Mouse (Mus musculus) CD4-positive, CD25-positive, alpha-beta regulatory T cell, adult 2 months (primary cell): Measurements from ENCODE around the gene Elk3.

Experiments used
- DNase-seq: peaks from one replicate; pipeline ENCODE4 v3.0.0-alpha.2; 2012; ENCODE audit warnings: low read depth, low spot score

Elk3 gene

GRCm38 (mm10) chr10:93270889-93271460 is 40.0 kb downstream of the Elk3 start:
- no peak for DNase-seq

- DNase-seq: no peak
Measured at GRCm38 (mm10) chr10:93269744-93270143, 41.2 kb downstream of the Elk3 start.

DNA sequence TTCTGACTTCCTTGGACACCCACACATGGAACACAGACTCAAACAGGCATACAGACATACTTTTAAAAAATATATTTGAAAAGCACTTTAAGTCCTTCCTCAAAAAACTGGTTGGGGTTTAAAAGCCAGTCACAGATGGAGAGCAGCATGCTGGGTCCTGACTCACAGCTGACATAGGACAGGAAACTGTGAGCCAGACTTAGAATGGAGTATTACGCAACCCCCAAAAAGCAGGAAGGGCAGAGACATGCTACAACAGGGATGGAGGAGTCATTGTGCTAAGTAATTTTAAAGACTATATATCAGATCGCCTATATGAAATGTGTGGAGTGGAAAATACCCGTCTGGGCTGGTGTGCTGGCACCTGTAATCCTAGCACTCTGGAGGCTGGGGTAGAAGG is 42.6 kb downstream of the Elk3 start:
- DNase-seq: no peak

DNA sequence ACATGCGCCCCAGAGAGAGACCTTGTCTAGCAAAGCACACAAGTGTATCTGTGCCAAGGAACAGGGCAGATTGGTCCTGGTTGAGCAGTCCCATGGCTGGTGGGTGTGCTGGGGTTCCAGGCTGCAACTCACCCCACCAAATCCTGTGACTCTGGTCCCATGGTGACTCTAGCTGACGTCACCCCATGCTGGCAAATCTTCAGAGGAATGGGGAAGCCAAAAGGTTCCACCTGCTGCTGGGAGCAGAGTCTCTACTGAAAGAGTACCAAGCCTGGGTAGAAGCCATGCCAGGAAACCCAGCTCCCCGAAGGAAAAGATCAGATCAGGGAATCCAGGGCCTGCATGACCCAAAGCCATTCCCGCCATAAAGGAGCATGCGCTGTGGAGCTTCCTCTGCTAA is 43.4 kb downstream of the Elk3 start:
- no peak for DNase-seq

DNA sequence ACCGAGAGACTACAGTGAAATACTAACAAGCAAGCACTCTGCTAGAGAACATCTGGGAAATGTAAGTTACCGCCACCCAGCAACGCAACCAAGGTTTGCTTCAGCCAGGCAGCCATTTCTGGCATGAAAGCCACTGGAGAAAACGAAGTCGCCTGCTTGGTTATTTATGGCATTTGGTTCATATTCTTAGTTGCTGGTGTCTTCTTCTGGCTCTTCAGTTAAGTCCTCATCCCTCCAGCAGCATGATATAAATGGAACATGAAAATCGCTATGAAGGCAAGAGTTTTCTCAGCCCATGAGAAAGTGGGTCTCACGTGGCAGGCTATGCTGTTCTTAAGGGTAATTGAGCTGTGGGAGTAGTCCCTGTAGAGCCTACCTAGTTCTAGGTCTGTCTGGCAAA is 44.4 kb downstream of the Elk3 start:
- DNase-seq: no peak

- DNase-seq: no peak
Measured at GRCm38 (mm10) chr10:93265833-93266232, 45.1 kb downstream of the Elk3 start.

DNA sequence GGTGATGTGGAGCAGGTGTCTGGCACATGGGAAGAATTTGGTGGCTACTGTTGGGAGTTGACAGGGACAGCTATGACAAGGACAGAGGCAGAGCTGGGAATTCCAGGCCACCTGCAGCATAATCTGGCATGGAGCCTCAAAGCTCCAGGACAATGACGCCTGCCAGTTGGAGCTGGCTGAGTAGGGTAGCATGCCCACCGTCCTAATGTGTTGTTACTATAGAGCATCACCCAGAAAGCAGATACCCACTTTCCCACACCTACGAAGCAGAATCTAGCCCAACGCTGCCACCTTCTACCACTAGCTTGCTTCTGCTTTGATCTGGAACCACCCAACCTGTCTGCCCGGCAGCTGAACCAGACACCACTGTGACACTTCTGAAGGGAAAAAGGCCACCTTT is 46.9 kb downstream of the Elk3 start:
- DNase-seq: no peak

- DNase-seq: no peak
Measured at GRCm38 (mm10) chr10:93263431-93263830, 47.5 kb downstream of the Elk3 start.

GRCm38 (mm10) chr10:93261981-93262499 is 48.9 kb downstream of the Elk3 start:
- DNase-seq: peak; percentile 51

- peak; percentile 52 for DNase-seq
Measured at GRCm38 (mm10) chr10:93261132-93261980, 49.6 kb downstream of the Elk3 start.

- no peak for DNase-seq
Measured at GRCm38 (mm10) chr10:93259826-93260225, 51.1 kb downstream of the Elk3 start.

DNA sequence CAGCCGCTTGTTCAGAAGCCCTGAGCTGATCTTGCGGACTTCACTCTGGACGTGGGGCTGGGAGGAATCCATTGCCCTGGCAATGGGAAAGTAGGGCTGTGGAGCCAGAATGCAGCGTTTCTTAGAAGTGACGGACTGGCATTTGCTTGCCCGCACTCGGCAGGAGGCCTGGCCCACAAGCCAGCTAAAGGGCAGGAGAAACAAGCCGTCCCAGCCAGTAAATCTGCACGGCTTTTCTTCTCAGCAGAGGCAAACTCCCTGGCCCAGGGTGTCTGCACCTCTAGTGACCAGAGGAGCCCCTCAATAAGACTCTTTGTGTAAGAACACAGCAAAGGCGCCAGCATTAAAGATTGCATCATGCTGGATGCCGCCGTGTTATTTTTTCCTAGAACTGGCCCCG is 55.6 kb downstream of the Elk3 start:
- DNase-seq: no peak

GRCm38 (mm10) chr10:93253156-93253555 is 57.8 kb downstream of the Elk3 start:
- DNase-seq: no peak

DNA sequence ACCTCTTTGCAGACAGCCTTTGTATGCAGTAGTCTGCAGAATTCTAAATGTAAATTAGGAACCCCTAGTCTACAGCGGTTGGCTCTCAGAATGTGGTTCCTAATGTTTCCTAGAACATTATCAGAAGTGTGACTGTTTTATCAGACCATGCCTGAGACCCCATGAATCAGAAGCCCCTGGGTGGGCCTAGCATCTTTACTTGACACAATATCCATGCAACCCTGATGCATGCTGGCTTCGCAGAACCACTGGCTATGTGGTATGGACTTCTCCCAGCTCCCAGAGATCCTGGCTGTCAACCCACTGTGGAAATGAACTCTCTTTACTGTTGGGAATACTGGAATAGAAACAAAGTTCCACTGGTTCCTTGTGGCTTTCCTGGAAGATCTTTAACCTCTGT is 58.3 kb downstream of the Elk3 start:
- DNase-seq: no peak

DNA sequence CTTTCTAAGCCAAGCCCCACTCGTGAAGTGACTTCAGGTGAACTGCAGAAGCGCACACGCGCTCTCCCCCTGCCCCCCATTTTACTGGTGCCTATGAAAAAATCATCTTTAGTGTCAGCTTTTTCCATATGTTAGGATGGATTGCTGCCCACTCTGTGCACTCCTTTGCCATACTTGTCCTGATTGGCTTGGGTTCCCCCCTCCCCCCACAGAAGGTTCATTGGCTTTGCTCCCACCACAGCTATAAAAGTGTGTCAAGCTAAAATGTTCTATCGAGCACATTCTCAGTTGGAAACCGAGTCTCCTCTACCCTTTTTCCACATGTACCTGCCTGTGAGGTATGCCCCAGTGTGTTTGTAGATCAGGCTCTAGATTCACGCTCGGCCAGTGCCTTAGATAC is 59.5 kb downstream of the Elk3 start:
- DNase-seq: no peak

GRCm38 (mm10) chr10:93250436-93251317 is 60.3 kb downstream of the Elk3 start:
- no peak for DNase-seq

- no peak for DNase-seq
Measured at GRCm38 (mm10) chr10:93249901-93250300, 61.0 kb downstream of the Elk3 start.

- DNase-seq: no peak
Measured at GRCm38 (mm10) chr10:93248416-93248815, 62.5 kb downstream of the Elk3 start.

- no peak for DNase-seq
Measured at GRCm38 (mm10) chr10:93247902-93248301, 63.0 kb downstream of the Elk3 start.

DNA sequence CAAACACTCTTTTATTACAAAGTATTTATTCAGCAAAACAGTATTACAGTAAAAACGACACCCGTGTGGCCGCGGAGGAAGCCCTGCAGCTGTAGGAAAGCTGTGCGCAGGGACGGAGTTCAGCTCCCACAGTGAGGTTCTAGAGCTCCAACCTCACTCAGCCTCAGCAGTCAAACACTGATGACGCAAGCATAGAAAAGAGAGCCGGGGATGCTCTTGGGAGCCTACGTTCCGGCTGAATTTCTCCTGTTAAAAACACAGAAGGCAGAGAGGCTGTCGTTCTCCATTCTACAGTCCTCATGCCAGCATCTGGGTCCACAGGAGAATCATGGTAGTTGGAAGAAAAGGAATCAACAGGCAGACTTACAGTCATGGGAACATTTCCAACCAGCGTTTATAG is 63.5 kb downstream of the Elk3 start:
- DNase-seq: no peak

DNA sequence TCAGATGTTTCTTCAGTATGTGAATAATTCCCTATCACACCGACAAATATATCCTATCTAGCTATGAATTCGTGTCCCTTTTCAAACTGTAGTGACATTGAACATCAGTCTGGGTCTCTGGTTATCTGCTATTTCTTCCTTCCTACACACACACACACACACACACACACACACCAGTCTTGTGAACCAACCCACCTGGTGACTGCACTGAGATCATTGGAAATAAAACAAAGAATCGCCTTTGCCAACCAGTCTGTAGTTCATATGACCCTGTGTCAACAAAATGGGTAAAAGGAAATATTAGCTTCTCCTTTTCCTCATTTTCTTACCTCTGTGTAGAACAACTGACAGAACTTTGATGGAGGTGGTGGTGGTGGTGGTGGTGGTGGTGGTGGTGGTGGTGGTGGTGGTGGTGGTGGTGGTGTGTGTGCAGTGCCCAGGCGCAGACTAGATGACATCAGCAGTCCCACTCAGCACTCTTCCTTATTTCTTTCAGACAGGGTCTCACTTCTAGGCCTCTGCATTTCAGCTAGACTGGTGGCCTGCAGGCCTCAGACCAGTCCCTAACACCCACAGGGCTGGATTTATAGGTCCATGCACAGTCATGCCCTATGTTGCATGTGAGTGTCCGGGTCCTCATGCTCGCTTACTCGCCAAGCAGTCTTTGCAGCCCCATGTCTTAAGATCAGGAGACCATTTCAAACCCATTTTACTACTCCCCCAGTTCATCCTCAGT is 64.6 kb downstream of the Elk3 start:
- no peak for DNase-seq
